Mouse (Mus musculus): ENCODE measurements around the gene B3gnt8. TPM values are rescaled to one million over a fixed set of nuclear protein-coding genes. Genes with fewer than 3 reads are reported as not detected.

B3gnt8 gene
- total RNA-seq, 1 experiment from 2014 or later, result 3.6 TPM

DNA sequence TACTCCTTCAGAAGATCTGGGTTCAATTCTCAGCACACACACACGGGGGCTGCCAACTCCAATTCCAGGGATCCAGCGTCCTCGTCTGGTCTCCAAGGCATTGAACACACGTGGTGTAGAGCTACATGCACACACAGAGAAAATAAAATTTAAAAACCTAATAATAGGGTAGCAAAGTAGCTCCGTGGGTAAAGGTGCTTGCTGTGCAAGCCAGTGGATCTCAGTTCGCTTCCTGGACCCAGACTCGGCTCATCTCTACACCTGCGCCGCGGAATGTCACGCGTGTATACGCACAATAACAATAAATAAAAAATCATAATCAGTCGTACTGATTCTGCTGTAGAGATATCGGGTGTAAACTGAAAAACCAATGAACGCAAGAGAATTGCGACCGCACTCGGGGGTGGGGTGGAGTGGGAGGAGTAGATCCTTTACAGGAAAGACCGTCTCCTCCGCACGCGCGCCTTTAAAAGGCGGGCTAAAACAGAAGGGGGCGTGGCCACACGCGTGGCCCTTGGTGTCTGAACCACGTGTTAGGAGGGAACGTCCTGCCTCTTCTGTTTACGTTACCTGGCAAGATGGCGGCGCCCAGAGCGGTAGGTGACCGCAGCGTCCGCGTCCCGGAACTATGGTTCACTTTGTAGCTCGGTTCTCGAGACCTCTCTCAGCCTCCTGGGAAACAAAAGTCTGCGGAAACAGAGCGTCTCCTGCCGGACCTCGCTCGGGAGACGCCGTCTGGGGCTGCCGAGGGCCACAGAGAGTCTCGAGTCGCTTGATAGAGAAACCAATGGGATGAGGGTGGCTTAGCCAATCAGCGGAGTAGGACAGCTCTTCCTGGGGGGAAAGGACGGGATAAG is 7.4 kb upstream of the B3gnt8 start, which contains the start of gene Dmac2:
Gene Dmac2, plus strand, starts transcription at position 550 of the 857 bp plus-strand sequence.
- DNase-seq, result peak; percentile 96

GRCm38 (mm10) chr7:25619722-25619991 is 6.8 kb upstream of the B3gnt8 start:
- DNase-seq, result no peak

DNA sequence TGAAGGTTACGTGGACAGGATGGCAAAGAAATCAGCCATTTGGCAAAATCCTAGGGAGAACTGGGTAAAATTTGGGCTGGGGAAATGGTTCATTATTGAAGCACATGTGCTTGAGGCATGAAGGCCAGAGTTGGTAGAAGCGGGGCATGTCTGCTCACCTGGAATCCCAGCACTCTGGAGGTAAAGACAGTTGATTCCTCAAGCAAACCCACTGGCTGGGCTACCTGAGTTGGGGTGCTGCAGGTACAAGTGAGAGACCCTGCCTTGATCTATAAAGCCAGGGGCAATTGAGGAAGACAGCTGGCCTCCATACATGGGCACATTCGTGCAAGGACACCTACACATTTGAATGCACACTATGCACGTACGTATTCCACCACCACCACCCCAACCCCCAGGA is 6.4 kb upstream of the B3gnt8 start:
- no peak for DNase-seq

DNA sequence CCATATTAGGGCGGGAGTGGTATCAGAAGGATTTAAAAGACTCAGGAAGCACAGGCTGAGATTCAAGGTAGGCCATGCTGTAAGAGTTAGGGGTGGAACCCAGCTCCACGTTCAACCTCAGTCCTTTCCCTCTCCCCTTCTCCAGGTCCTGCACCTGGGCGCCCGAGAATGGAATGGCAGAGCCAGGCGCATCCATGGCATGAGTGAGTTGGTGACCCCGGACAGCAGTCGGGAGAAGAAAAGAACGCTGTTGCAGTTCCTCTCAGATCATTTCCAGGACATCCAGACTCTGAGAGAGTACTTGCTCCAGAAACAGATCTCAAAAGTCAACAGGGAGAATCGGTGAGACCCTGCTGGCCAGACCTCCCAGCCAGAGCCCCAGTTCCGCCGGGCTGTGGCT is 5.7 kb upstream of the B3gnt8 start:
- no peak for DNase-seq

GRCm38 (mm10) chr7:25623857-25624370 is 2.5 kb upstream of the B3gnt8 start:
- no peak for DNase-seq

DNA sequence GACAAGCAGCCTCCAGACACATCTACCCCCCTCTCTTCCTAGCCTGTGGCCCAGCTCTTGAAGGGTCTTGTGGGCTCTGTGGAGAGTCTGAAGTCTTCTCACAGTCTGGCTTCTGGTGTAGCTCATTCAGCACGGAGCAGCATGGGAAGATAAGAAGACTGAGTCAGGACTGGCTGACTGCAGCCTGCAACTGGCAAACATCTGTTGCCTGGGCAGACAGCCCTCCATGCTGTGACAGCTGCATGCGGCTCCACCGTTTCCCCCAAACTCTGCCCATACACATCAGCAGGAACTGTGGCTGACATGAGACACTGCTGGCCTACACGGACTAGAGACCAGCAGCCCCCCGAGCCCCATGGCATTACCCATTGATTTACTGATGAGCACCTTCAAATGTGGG is 1.6 kb upstream of the B3gnt8 start:
- no peak for DNase-seq

GRCm38 (mm10) chr7:25625594-25626250 is 732 bp upstream of the B3gnt8 start:
- DNase-seq, result peak; percentile 54

- DNase-seq, result peak; percentile 87
Observed at GRCm38 (mm10) chr7:25627431-25628322, 1.2 kb downstream of the B3gnt8 start.

DNA sequence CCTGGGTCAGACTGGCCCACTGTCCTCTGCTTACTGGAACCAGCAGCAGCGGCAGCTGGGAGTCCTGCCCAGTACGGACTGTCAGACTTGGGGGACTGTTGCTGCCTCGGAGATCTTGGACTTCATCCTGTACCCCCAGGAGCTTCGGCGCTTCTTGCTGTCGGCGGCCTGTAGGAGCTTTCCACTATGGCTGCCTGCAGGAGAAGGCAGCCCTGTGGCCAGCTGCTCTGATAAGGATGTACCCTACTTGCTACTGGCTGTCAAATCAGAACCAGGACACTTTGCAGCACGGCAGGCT is 1.8 kb downstream of the B3gnt8 start:
- no peak for DNase-seq

DNA sequence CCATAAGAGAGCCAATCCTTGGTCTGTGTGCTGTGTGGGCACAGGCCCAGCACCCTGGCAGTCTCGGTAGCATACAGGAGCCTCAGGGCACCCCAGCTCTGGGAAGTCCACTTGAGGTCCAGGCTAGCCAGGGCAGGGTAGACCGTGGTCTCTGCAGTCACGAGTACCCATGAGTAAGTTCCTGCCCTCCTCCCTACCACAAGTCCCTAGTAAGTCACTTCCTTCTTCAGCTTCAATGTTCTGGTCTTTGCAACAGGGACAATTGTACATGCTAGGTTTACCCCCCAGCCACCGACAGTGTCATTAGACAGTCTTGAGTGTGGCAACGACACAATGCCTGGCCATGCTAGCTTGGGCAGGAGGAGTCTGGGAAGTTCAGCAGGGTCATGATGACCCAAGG is 6.2 kb downstream of the B3gnt8 start:
- DNase-seq, result no peak

- peak; percentile 29 for DNase-seq
Observed at GRCm38 (mm10) chr7:25636373-25636772, 9.9 kb downstream of the B3gnt8 start.

DNA sequence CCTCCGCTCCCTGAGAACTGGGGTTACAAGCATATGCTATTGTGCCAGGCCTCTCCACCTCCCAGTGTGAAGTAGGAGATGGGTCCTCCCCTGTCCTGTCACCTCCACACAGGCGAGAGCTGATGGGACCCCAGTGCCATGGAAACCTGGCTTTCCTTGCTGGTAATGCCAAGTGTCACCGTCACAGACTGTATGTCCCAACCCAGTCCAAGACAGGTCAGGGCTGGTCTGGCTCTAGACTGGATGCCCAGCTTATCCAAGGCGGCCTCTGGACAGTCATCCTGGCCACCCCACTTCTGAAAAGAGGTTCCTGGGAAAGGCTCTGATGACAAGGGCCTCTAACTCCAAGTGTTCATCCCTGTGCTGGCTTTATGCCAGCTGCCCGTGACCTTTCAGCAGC is 10.6 kb downstream of the B3gnt8 start:
- DNase-seq, result no peak

GRCm38 (mm10) chr7:25639754-25640153 is 13.3 kb downstream of the B3gnt8 start:
- DNase-seq, result no peak

GRCm38 (mm10) chr7:25644136-25644535 is 17.7 kb downstream of the B3gnt8 start:
- no peak for DNase-seq

DNA sequence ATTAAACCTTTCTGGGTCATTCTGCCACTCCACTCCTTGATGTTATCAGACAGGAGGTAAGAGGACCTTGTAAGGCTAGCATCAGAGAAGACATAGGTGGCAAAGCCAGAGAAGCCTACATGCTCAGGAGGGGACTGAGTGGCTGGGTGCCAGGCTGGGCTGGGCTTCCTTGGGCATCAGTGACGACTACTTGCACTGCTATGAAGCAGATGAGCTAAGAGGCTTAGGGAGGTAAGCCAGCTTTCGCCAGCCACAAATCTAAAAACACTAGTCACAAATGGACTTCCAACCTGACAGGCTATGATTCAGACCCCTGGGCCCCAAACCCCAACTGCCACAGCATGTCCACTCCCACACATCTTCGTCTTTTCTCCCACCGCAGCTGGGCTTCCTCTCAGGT is 18.2 kb downstream of the B3gnt8 start:
- DNase-seq, result no peak

DNA sequence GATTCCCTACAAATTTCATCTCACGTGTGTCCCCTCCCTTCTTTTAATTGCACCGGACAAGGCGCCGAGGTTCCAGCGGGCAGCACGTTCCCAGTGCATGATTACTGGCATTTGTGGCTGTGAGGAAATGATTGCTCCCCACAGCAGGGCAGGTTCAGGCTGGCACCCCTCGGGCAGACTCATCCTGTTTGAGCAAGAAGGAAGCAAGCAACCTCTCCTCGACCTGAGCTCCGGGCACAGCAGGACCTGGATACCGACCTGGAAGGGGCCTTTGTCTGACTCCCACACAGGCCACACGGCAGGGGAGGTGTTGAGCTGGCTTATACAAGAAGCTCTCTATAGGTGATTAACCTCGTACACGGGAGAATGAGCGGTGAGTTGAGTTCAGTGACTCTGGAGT is 18.6 kb downstream of the B3gnt8 start:
- no peak for DNase-seq

GRCm38 (mm10) chr7:25647574-25648123 is 21.2 kb downstream of the B3gnt8 start:
- no peak for DNase-seq

- no peak for DNase-seq
Observed at GRCm38 (mm10) chr7:25649839-25650238, 23.4 kb downstream of the B3gnt8 start.

DNA sequence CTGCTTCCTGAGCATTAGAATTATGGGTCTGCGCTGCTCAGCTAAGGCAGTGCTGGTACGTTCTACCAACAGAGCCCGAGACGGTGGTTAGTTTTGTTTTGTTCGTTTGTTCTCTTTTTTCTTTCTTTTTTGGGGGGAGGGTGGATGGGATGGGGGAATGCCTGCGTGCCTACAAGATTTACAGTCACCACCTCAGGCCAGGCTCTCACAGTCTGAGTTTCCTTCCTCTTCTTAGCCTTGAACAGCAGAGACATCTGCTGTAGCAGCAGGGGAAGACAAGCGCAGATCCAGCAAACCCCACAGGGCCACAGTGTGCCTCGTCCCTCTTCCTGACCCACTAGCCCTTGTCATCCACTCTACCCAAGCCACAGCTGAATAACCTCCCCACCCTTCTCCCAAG is 24.8 kb downstream of the B3gnt8 start:
- no peak for DNase-seq

- no peak for DNase-seq
Observed at GRCm38 (mm10) chr7:25652244-25652759, 25.8 kb downstream of the B3gnt8 start.

DNA sequence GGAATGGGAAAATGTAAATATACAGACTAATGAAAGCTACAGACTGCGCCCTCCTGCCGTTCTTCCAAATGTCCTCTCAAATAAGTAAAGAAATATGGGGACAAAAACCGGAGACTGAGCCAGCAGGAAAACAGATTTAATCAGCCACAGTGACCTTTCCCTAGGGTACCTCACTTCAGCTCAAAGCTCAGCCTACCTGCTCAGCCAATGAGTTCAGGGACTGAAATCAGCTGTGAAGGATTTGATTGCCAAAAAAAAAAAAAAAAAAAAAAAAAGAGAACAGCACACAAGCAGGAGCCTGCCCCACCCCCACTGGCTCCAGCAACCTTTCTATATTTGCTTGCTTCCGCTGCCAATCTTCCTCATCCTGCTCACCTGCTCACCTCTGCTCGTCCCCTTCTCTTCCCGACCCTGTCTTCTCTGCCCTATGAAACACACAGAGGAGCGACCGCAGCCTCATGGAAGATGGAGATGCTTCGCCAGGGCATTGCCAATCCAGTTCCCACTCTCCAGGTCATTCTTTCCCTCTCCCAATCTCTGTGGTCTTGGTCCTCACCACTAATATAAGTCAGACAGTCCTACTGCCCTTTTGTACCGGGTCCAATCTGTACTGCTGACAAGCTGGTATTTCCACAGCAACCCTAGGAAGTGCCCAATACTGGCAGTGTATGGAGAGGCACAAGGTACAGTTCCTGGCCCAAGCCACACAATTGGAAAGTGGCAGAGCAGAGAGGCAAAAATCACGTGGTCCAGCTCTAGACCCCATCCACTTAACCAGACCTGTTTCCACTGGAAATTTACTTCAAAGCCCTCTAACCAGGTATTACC is 29.4 kb downstream of the B3gnt8 start:
- peak; percentile 39 for DNase-seq

All from adrenal gland, postnatal 14 days (tissue).